Mouse (Mus musculus): ENCODE measurements around the gene Them7.

The Them7 gene

GRCm38 (mm10) chr2:105375261-105375660 lies 151.1 kb downstream of the Them7 start:
- DNase-seq (ENCODE audit: low spot score in 2 of 2) = no peak

DNA sequence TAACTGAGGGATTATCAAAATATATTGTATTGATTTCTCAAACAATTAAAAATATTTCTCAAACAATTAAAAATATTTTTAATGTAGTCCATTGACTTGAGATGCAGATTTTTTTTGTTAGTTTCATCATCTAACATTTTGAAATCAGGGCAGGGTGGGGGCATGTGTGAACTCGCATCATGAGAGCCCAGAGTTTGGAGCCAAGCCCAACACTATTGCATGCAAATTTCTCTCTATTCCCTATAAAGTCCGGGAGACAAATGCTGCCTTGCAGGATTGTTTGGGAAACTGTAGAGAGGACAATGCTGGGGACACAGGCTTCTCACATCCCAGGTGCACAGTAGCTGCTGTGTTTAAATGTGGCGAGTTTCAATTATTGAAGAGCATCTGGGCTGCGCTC lies 151.6 kb downstream of the Them7 start:
- DNase-seq (ENCODE audit: low spot score in 2 of 2) = no peak

DNA sequence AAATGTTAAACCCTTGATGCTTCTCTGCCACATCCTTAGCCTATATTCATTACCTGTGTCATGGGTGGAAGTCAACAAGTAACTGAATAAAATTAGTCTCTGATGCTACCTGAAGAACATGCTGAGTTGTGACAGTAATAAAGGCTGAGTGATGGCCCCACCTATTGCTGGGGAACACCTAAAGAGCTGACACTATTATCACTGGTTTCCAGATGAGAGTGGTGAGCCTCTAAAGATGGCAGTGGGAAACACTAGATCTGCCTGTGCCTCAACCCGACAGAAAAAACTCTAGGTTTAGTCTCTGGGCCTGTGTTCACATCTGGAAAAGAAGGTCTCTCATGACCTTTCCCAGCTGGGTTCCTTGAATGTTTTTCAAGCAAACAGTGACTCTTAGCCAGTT lies 155.6 kb downstream of the Them7 start:
- DNase-seq (ENCODE audit: low spot score in 2 of 2) = no peak

DNA sequence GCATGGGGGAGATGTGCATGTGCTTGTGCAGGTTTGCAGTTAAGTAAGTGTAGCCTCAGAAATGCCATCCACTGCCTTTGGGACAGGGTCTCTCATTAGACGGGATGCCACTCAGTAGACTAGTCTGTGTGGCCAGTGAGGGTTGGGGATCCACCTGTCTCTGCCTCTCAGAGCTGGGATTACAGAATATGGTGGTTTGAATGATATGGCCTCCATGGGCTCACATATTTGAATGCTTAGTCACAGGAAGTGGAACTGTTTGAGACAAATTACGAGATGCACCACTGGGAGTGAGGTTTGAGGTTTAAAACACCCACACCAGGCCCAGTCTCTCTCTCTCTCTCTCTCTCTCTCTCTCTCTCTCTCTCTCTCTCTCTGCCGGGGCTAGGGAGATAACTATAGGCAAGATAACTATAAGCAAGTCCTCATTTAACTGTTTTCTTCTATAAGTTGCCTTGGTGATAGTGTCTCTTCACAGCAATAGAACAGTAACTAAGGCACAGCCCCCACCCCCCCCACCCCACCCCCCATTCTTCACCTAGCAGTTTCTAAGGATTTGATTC lies 156.7 kb downstream of the Them7 start:
- no peak for DNase-seq (ENCODE audit: low spot score in 2 of 2)

DNA sequence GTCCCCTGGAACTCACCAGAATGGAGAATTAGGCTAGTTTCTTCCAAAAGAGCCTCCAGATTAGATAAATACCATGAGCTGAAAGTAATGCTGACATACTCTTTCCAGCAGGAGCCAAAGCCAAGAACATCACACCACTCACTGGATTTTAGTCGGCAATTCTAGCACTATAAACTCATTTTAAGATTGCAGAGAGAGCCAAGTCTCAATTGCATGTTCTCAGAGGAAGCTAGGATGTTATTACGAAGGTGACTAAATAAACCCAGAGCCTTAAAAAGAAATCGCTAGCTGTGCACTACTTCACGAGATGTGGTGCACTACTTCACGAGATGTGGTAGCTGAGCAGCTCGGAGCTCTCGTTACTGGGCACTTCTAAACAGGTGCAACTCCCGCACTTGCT lies 158.9 kb downstream of the Them7 start:
- DNase-seq (ENCODE audit: low spot score in 2 of 2) = no peak

DNA sequence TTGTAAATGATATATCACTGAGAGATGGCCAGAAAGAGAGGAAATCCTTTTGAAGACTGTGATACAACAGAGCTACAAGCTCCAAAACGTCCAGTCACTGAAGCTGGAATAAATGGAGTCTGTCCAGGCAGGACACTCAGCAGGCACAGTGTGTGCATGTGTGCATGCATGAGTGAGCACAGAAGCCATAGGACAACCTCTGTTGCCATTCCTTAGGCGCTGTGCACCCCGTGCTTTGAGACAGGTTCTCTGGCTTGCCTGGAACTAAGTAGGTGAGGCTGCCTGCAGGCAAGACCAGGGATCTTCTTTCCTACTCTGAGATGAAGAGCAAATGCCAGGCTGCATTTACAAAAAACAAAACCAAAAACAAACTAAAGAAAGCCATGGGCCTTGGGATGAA lies 160.9 kb downstream of the Them7 start:
- no peak for DNase-seq (ENCODE audit: low spot score in 2 of 2)

GRCm38 (mm10) chr2:105386418-105386817 lies 162.3 kb downstream of the Them7 start:
- no peak for DNase-seq (ENCODE audit: low spot score in 2 of 2)

DNA sequence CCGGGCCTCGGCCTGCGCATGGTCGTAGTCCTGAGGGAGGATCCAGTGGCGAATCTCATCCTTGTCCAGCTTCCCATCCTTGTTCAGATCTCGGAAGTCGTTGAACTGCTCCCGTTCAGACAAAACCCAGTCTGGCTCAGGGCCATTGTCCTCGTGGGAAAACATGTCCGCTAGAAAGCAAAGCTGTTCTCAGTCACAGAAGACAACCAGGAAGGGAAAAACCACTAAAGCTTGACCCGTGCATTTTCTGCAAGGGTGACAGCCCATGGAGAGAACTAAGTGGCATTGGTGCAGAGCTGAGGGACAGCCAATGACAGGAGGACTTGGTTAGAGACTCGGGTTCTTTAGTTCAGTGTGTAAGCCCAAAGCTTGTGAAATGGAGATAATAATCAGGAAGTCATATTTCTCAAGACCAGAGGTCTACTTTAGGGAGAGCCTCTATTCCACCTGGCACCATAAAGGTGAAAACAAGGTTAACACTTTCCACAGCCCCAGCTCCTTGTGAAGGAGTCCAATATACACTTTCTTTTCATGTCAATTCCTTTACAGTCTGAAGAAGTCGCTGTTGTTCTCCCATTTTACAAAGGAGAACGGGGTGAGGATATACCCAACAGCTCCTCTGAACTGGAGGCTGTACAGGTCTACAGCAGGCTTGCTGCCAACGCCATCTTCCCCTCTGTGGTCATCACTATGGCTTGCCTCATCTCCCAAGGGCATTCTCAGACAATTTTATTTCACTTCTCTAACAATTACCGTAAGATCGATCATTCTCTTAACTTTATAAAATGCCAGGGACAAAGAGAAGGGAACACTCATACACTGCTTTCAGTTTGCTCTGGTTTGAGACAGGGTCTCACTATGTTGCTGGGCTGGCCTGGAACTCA lies 165.1 kb downstream of the Them7 start:
- DNase-seq (ENCODE audit: low spot score in 2 of 2) = no peak

- DNase-seq (ENCODE audit: low spot score in 2 of 2) = no peak
Observed at GRCm38 (mm10) chr2:105390653-105391413, 166.7 kb downstream of the Them7 start.

- DNase-seq (ENCODE audit: low spot score in 2 of 2) = no peak
Observed at GRCm38 (mm10) chr2:105391414-105391784, 167.3 kb downstream of the Them7 start.

GRCm38 (mm10) chr2:105392514-105392913 lies 168.4 kb downstream of the Them7 start:
- DNase-seq (ENCODE audit: low spot score in 2 of 2) = no peak

- DNase-seq (ENCODE audit: low spot score in 2 of 2) = no peak
Observed at GRCm38 (mm10) chr2:105394375-105394774, 170.3 kb downstream of the Them7 start.

DNA sequence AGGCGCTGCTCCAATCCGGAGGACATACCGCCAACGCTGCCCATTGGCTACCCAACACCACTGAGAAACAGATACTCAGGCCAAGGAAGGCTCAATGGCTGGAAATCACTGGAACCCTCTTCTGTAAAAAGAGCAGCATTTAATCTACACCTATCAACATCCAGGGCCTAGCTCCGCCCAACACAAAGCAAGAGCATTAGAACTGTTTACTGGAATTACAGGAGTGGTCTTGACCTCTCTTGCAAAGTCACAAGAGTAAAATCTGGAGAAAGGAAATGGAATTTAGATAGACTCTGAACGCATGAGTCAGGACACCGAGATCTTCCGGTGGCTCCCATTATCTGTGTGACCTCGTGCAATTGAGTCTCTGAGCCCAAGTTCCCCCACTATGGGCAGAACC lies 171.9 kb downstream of the Them7 start:
- DNase-seq (ENCODE audit: low spot score in 2 of 2) = no peak

DNA sequence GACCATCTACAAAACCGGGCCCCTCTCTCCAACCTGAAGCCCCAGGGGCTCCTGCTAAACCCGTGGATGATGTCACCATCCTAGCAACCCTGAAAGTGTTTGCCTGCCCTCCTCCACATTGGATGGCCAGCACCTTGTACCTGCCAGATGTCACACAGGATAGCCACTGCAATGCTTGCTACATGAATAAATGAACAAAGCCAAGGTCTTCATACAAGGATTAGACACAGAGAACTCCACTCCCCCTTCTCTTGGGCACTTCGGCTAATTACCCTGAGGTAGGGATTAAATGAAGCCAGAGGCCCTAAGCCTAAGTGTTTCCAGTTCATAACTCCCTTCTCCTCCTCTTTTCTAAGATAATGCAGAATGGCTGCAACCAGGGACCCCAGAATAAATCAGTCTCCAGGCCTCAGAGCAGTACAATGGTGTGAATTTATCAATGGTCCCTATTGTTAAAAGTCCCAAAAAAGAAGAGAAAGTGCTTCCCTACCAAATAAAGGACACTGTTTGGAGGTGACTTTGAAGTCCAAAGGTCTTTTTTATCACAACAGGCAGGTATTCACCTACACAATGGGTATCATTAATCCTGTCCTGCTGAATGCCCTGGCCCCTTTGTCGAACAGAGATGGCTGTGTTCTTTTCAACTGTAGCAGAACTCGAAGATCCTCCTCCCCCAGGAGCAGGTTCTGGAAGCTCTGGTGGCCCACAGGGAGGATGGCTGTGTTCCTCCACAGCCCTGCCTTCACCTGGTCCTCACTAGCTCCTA lies 173.5 kb downstream of the Them7 start:
- no peak for DNase-seq (ENCODE audit: low spot score in 2 of 2)

GRCm38 (mm10) chr2:105398636-105399084 lies 174.5 kb downstream of the Them7 start:
- DNase-seq (ENCODE audit: low spot score in 2 of 2) = no peak

DNA sequence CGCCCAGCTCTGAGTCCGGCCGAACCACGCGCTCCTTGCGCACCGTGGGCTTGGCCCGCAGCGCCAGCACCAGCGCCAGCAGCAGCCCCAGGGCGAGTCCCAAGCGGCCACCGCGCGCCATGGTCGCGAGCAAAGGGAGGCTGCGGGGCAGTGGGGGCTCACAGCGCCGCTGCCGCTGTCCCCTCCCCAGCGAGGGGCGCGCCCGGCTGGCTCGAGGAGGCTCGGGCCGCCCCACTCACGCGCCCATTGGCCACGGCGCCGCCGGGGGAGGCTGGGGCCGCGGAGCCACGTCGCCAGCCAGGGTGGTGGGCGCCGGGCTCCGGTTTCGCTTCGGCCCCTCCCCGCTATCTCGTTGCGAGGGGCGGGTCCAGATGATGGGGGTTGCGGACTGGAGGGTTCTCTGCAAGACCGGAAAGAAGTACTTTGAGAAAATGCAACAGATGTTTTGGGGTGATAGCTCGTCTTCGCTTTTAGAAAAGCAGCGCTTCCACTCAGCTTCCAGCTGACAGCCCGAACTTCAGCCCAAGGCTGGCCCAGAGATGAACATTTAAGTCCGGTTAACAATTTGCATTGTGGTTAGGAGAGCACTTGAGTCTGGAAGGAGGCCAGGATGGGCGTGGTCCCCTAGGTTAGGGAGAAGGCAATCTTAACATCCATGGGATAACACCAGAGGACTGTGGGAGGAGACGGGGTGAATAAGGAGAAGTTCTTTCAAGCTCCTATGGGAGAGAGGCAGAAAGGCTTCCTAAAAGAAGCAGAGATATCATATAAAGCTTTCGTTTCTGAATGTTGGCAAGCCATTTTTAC lies 175.2 kb downstream of the Them7 start, which contains the start of gene Rcn1:
Gene Rcn1 (minus strand): TSS at position 235 of the 807 bp plus-strand sequence.
- peak; percentile 88 to 90 for DNase-seq (ENCODE audit: low spot score in 2 of 2)

DNA sequence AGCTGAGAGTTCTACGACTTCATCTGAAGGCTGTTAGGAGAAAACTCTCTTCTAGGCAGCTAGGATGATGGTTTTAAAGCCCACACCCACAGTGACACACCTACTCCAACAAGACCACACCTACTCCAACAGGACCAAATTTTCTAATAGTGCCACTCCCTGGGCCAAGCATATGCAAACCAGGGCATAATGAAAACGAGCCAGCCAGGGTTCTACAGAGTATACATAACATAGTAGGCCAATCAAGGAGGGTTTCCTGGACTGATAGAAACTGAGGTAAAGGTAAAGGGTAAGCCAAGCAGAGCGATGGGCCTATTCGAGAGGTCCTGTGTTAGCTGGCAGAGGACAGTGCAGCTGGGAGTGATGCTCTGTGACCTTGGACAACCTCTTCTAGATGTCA lies 176.4 kb downstream of the Them7 start:
- no peak for DNase-seq (ENCODE audit: low spot score in 2 of 2)

DNA sequence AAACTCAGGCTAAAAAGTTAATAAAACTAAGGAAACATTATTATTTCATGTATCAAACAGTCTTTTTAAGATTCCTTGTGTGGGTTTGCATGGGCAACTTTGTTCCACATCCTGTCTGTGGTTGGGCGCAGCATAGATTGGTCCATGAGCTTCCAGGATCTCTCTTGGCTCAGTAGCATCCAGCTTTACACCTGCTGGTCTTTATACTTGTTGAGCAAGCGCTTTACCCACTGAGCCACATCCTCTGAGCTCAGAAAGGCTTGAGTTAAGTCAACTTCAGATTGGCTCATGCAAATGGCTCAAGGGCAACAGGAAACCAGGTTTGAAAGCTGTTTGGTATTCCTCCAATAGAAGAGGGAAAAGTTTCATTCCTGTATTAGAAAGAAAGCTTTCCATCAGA lies 178.1 kb downstream of the Them7 start:
- DNase-seq (ENCODE audit: low spot score in 2 of 2) = no peak

DNA sequence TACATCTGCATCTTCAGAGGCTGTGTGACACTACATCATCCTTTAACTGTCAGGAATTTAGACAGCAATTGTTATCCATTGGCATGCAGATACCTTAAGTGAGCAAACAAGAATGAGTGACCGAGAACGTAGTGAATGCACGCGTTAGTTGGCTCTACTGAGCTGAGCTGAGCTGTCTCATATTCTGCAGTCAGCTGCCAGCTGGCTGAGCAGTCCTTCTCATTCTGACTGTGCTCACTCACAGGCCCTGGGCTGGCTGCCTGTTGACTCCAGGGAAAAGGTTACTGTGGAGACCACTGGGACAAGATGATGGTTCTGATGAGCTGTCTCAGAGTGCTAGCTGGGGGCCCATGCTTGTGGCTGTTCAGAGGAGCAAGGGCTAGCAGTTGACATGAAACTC lies 184.4 kb downstream of the Them7 start:
- DNase-seq (ENCODE audit: low spot score in 2 of 2) = no peak

DNA sequence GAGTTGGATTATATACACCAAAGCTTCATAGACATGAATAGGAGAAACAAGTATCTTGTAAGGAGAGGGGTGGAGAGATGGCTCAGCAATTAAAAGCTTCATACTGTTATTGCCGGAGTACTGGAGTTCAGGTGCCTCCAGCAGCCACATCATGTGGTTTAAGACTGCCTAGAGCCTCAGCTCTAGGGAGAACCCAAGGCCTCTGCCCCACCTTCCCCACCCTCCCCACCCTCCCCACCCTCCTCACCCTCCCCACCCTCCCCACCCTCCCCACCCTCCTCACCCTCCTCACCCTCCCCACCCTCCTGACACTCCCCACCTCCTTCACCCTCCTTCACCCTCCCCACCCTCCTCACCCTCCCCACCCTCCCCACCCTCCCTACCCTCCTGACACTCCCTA lies 185.1 kb downstream of the Them7 start:
- no peak for DNase-seq (ENCODE audit: low spot score in 2 of 2)

DNA sequence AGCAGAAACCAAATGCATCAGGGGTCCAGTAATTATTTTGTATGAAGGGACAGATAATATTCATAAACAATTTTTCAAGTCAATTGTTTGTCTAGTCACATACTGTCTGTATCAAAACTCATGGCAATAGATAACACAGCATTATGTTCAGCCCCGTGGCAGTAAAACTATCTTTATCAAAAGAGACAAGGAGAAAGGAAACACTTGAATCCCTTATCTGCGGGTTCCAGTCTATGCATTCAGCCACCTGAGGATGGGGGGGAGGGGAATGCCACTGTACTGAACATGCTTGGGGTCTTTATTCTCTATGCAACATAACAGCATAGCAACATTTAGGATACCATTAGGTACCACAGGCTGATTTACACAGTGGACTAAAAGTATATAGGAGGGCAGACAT lies 190.2 kb downstream of the Them7 start:
- no peak for DNase-seq (ENCODE audit: low spot score in 2 of 2)

Data from urinary bladder, postnatal 4 days (tissue).